Mouse (Mus musculus) limb, embryonic 12.5 days (tissue): Measurements from ENCODE around the gene Dph5. TPM values are rescaled to one million over a fixed set of nuclear protein-coding genes. Genes with fewer than 3 reads are reported as not detected.
"Not testable (repeated sequence)": the region's sequence is repeated elsewhere in the genome, so short reads cannot be mapped to it uniquely, and the experiment has no call there.

Experiments used
- ATAC-seq: fragments of 200-750 bp; cut with Nextera tagmentation; 2 replicates; pipeline ENCODE4 v1.8.0; 2017; ENCODE audit warnings: low read depth, moderate TSS enrichment; ENCODE audit not compliant: insufficient number of reproducible peaks, insufficient read depth, low FRiP score, low TSS enrichment
- H3K27ac ChIP-seq: fragments of 300-500 bp; sonication (generic); 2 replicates; pipeline ENCODE4 v1.5.1; 2016; ENCODE audit warnings: mild to moderate bottlenecking, moderate library complexity
- H3K27me3 ChIP-seq: fragments of 300-500 bp; sonication (generic); 2 replicates; pipeline ENCODE4 v1.6.1; 2016; ENCODE audit warnings: mild to moderate bottlenecking, moderate library complexity
- H3K36me3 ChIP-seq: fragments of 300-500 bp; sonication (generic); 2 replicates; pipeline ENCODE4 v1.6.1; 2016; ENCODE audit warnings: mild to moderate bottlenecking, moderate library complexity
- H3K4me1 ChIP-seq: fragments of 300-500 bp; sonication (generic); replicated peaks from 2 replicates; pipeline ENCODE4 v1.6.1; 2016
- H3K4me2 ChIP-seq: fragments of 300-500 bp; sonication (generic); 2 replicates; pipeline ENCODE4 v1.6.1; 2016; ENCODE audit warnings: mild to moderate bottlenecking, moderate library complexity
- H3K4me3 ChIP-seq: fragments of 300-500 bp; sonication (generic); replicated peaks from 2 replicates; pipeline ENCODE4 v1.5.1; 2016; ENCODE audit warnings: mild to moderate bottlenecking
- H3K9ac ChIP-seq: fragments of 300-500 bp; sonication (generic); replicated peaks from 2 replicates; pipeline ENCODE4 v1.6.1; 2016; ENCODE audit warnings: mild to moderate bottlenecking, moderate library complexity
- H3K9me3 ChIP-seq: fragments of 300-500 bp; sonication (generic); 2 replicates; pipeline ENCODE4 v1.6.1; 2016; ENCODE audit warnings: mild to moderate bottlenecking, moderate library complexity
- WGBS: fragments of 180-500 bp; shearing (Covaris S2); methylation state at CpG from one replicate; pipeline ENCODE4 v1.1.7; 2016; 5-methylcytosine and 5-hydroxymethylcytosine counted together
- polyA plus RNA-seq: library from polyadenylated mRNA; unstranded; fragments of >200 nt; fragmentation: Nextera tagmentation; extraction: Ambion mirVana; gene quantifications from 2 replicates; pipeline ENCODE4 v1.2.1, GENCODE M21; 2016

Gene Dph5
- polyA plus RNA-seq, 1 experiment from 2014 or later: 25.7 TPM

GRCm38 (mm10) chr3:115857436-115857835 lies 30.2 kb upstream of the Dph5 start:
- ATAC-seq: no peak
- WGBS: 85% methylated on average over 10 of the region's 10 CpGs
- H3K4me2 ChIP-seq: no peak overlapping the region

GRCm38 (mm10) chr3:115858822-115859221 lies 28.8 kb upstream of the Dph5 start:
- no peaks in the 10 kb centered on the region for H3K27me3 ChIP-seq
- no peaks in the 10 kb centered on the region for H3K9me3 ChIP-seq
- H3K4me2 ChIP-seq: no peak overlapping the region
- no peak overlapping the region for H3K4me3 ChIP-seq
- H3K9ac ChIP-seq: no peak overlapping the region
- no peak overlapping the region for H3K27ac ChIP-seq
- H3K36me3 ChIP-seq: no peaks in the 10 kb centered on the region
- ATAC-seq: no peak
- 72% methylated on average over 3 of the region's 3 CpGs for WGBS
- H3K4me1 ChIP-seq: no peaks in the 10 kb centered on the region; the same call in 1 of the 2 replicates

More at GRCm38 (mm10) chr3:115857436-115857835, 30.2 kb upstream of the Dph5 start:
- Histone ChIP-seq H3K36me3 (no peaks in the 10 kb centered on the region), H3K9ac (no peak overlapping the region), H3K9me3 (no peaks in the 10 kb centered on the region), H3K27ac (no peak overlapping the region), H3K27me3 (no peaks in the 10 kb centered on the region), H3K4me3 (no peak overlapping the region), H3K4me1 (no peaks in the 10 kb centered on the region; the same call in 1 of the 2 replicates)

GRCm38 (mm10) chr3:115860780-115861179 lies 26.9 kb upstream of the Dph5 start:
- H3K36me3 ChIP-seq, H3K9me3 ChIP-seq, H3K27ac ChIP-seq, ATAC-seq, H3K4me2 ChIP-seq, H3K9ac ChIP-seq, H3K4me1 ChIP-seq, H3K27me3 ChIP-seq, H3K4me3 ChIP-seq: not testable (repeated sequence)
- 65% methylated on average over 1 of the region's 1 CpGs for WGBS

DNA sequence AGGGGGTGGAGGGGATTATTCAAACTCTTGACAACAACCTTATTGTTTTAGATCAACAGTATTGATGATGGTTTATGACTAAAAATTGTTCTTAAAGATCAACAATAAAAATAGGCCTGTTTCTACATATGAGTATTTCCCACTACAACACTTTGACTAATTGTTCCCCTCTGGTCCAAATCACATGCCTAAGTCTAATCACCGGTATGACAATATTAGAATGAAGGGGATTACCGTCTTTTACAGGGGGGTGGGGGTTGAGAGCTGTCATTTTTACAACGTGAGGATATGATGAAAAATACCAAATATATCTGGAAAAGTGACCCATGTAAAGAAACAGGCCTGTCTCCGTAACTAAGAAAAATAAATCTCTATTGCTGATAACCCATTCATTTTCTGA lies 24.1 kb upstream of the Dph5 start:
- no peak overlapping the region for H3K4me2 ChIP-seq
- no peaks in the 10 kb centered on the region for H3K4me1 ChIP-seq
- no peak overlapping the region for H3K9ac ChIP-seq
- H3K27ac ChIP-seq: no peak overlapping the region
- H3K9me3 ChIP-seq: no peaks in the 10 kb centered on the region
- WGBS: 76% methylated on average over 4 of the region's 4 CpGs
- no peak overlapping the region for H3K4me3 ChIP-seq
- no peaks in the 10 kb centered on the region for H3K36me3 ChIP-seq
- no peak for ATAC-seq
- no peaks in the 10 kb centered on the region for H3K27me3 ChIP-seq

DNA sequence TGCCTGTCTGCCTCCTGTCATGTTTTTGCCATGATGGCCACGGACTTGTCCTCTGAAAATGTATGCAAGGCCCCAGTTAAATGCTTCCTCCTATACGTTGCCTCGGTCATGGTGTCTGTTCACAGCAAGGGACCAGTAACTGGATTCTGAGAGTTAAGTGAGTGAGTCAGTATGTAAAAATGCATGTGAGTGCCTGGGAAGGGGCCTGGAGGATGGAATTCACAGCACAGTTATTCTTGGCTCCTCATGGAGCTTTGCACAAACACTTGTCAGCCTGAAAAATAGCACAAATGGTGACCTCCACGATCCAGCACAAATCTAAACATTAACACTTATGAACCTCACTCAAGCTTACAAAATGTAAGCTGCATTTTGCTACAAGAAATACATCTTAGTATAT lies 20.5 kb upstream of the Dph5 start:
- no peak overlapping the region for H3K4me2 ChIP-seq
- H3K9me3 ChIP-seq: no peaks in the 10 kb centered on the region
- no peak overlapping the region for H3K4me3 ChIP-seq
- H3K9ac ChIP-seq: no peak overlapping the region
- H3K27ac ChIP-seq: no peak overlapping the region
- WGBS: 79% methylated on average over 4 of the region's 4 CpGs
- no peaks in the 10 kb centered on the region for H3K27me3 ChIP-seq
- ATAC-seq: no peak
- H3K4me1 ChIP-seq: no peaks in the 10 kb centered on the region
- H3K36me3 ChIP-seq: no peaks in the 10 kb centered on the region

DNA sequence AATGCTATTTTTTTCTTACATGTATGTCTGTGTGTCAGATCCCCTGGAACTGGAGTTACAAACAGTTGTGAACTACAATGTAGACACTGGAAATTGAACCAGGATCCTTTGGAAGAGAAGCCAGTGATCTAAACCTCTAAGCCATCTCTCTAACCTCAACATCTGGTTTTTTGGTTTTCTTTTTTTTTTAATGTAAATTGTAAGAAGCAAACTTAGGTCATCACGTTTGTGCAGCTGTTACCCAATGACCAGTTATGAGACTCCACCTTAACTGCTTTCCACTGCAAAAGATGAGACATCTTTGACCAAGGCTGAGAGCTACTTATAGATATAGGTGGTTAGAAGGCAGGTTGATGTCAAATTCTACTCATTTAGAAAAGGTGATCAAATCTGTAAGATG lies 19.7 kb upstream of the Dph5 start:
- H3K4me2 ChIP-seq: no peak overlapping the region
- H3K27me3 ChIP-seq: no peaks in the 10 kb centered on the region
- no peak overlapping the region for H3K9ac ChIP-seq
- no peak overlapping the region for H3K27ac ChIP-seq
- no peak overlapping the region for H3K4me3 ChIP-seq
- no peaks in the 10 kb centered on the region for H3K4me1 ChIP-seq
- H3K9me3 ChIP-seq: no peaks in the 10 kb centered on the region
- 84% methylated on average over 1 of the region's 1 CpGs for WGBS
- H3K36me3 ChIP-seq: no peaks in the 10 kb centered on the region
- no peak for ATAC-seq

DNA sequence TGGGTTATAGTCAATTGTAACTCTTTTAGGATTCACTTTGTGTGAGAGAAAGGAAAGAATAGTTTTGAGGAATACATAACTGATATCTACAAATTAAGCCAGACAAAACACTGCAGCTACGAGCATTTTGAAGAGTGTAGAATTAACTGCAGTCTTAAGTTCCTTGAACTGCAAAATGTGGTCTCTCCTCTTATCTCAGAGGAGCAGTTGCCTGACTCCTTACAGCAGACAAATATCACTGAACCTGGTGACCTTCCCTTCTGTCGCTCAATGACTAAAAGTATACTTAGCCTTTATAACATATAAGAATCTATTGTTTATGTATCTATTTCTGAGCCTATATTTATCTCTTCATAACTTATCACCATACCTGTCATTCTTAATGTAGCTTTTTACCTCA lies 18.3 kb upstream of the Dph5 start:
- Histone ChIP-seq H3K4me2 (no peak overlapping the region), H3K36me3 (no peaks in the 10 kb centered on the region), H3K27me3 (no peaks in the 10 kb centered on the region), H3K27ac (no peak overlapping the region), H3K4me3 (no peak overlapping the region), H3K4me1 (no peaks in the 10 kb centered on the region), H3K9ac (no peak overlapping the region), H3K9me3 (no peaks in the 10 kb centered on the region)
- WGBS: 78% methylated on average over 2 of the region's 2 CpGs
- ATAC-seq: no peak

DNA sequence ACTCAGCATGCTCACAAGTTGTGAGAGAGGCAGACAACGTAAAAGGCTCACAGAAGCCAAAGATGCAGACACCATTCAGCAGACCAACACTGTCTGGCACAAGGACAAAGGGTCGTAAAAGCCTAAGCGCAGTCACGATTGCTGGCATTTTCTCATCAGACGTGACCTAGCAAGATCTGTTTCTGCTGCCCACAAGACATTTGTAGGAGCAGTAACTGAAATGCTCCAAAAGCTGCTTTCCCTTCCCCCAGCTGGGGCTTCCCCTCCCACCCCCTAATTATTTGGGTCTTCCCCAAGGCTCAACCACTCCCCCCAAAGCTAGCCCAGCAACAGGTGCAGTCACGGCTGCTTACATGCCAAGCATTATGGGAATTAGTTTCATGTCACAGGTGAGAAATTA lies 12.1 kb upstream of the Dph5 start:
- Histone ChIP-seq H3K9me3 (no peaks in the 10 kb centered on the region), H3K4me2 (no peak overlapping the region), H3K9ac (no peak overlapping the region), H3K4me1 (no peaks in the 10 kb centered on the region), H3K27me3 (no peaks in the 10 kb centered on the region), H3K36me3 (no peaks in the 10 kb centered on the region), H3K4me3 (no peak overlapping the region), H3K27ac (no peak overlapping the region)
- no peak for ATAC-seq
- 39% methylated on average over 6 of the region's 6 CpGs for WGBS

GRCm38 (mm10) chr3:115877133-115877532 lies 10.5 kb upstream of the Dph5 start:
- Histone ChIP-seq H3K27me3 (no peaks in the 10 kb centered on the region), H3K27ac (no peak overlapping the region), H3K4me3 (no peak overlapping the region), H3K4me2 (no peak overlapping the region), H3K9me3 (no peaks in the 10 kb centered on the region), H3K36me3 (no peaks in the 10 kb centered on the region), H3K9ac (no peak overlapping the region), H3K4me1 (no peaks in the 10 kb centered on the region)
- no peak for ATAC-seq
- WGBS: 82% methylated on average over 1 of the region's 1 CpGs

- ATAC-seq: no peak
Observed at GRCm38 (mm10) chr3:115884086-115884485, 3.6 kb upstream of the Dph5 start.

DNA sequence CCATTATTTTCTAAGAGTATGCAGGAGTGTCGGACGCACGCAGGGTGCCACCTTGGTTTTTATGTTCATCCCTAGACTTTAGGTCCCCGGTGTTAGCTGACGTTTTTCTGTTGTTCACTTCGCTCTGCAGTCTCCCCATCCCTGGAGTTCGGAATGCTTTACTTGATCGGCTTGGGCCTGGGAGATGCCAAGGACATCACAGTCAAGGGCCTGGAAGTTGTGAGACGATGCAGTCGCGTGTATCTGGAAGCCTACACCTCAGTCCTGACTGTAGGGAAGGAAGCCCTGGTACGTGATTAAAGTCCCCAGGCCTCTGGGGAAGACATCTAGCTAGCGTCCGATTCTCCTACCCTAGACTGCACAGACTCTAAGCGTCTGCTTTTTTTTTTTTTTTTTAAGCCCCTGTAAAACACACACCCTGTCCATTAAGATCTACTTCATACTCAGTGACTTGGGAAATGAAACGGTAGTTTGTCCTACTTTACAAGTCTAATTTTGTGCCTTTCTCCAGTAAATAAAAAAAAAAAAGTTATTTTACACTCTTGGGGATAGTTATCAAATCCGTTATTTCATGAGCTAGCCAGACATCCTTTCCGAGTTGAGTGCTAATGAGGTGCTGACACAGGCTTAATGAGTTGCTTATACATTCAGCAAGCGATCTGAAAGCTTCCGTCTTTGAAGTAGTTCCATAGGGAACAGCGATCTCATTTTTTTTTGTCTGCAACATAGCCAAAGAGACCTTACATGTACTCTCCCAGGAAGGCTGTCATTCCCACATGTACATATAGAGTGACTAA lies 871 bp downstream of the Dph5 start:
- Histone ChIP-seq H3K4me3 (peak overlapping the region; percentile 72), H3K9me3 (no peaks in the 10 kb centered on the region), H3K4me1 (peaks cover 3% of the 10 kb centered on the region; the same call in 1 of the 2 replicates), H3K4me2 (peak overlapping the region; percentile 84), H3K27ac (peak overlapping the region; percentile 50; the same call in 1 of the 2 replicates), H3K9ac (peak overlapping the region; percentile 68), H3K36me3 (no peaks in the 10 kb centered on the region), H3K27me3 (no peaks in the 10 kb centered on the region)
- 2% methylated on average over 21 of the region's 21 CpGs for WGBS
- ATAC-seq: peak; percentile 64

More at GRCm38 (mm10) chr3:115884086-115884485, 3.6 kb upstream of the Dph5 start:
- Histone ChIP-seq H3K4me3 (no peak overlapping the region), H3K27me3 (no peaks in the 10 kb centered on the region), H3K36me3 (no peaks in the 10 kb centered on the region), H3K9me3 (no peaks in the 10 kb centered on the region), H3K4me2 (no peak overlapping the region), H3K27ac (no peak overlapping the region), H3K9ac (no peak overlapping the region), H3K4me1 (peaks cover 3% of the 10 kb centered on the region; the same call in 1 of the 2 replicates)
- WGBS: 98% methylated on average over 1 of the region's 1 CpGs

DNA sequence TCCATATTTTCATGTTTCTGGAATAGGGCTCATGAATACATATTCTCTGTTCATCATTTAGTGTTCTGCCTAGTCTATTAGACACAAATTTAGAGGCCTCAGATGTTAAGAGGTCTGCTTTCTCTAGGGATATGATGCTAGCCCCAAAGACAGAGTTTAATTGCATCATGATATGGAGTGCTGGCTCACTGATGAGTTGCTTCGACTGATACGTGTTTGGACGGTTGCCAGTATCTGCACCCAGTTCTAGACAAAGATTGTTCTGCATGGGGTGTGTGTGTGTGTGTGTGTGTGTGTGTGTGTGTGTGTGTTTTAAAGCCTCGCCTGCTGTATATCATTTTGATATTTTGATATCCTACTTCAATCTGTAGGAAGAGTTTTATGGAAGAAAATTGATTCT lies 4.7 kb downstream of the Dph5 start:
- H3K4me2 ChIP-seq: no peak overlapping the region
- no peak overlapping the region for H3K4me3 ChIP-seq
- H3K27me3 ChIP-seq: no peaks in the 10 kb centered on the region
- WGBS: 86% methylated on average over 4 of the region's 4 CpGs
- no peak overlapping the region for H3K9ac ChIP-seq
- peaks cover 7% of the 10 kb centered on the region; the same call in 1 of the 2 replicates for H3K36me3 ChIP-seq
- H3K9me3 ChIP-seq: no peaks in the 10 kb centered on the region
- no peak overlapping the region for H3K27ac ChIP-seq
- H3K4me1 ChIP-seq: peaks cover 3% of the 10 kb centered on the region; the same call in 1 of the 2 replicates
- ATAC-seq: no peak
